In genomic region chr4:61855344-61855743, GRCm38 (mm10) we compare ENCODE assay signal across 18 mouse cellular contexts. TPM values are rescaled to one million over a fixed set of nuclear protein-coding genes. Genes with fewer than 3 reads are reported as not detected.
DNase-seq lines count a peak whose midpoint lies in the region; ATAC-seq and TF ChIP-seq lines count a peak whose summit lies in the region.
"Had no signal": no experiment of that assay in that cellular context is flagged by ENCODE, and none has a peak within 500 bp of the region (broad histone marks: within the 10 kb centered on the region; RNA-seq: fewer than 3 reads in every experiment).

No protein-coding gene starts in this region.

- H3K9me3 ChIP-seq in heart, embryonic 11.5 days (replicated peaks; ENCODE audit: control insufficient read depth, low read length) = 0 out of 2 replicates have a peak, but pooled peaks cover 7% of the 10 kb centered on the region
- H3K9me3 ChIP-seq in kidney, embryonic 16.5 days (ENCODE audit: low read length) = peaks cover 4% of the 10 kb centered on the region; the same call in 1 of the 2 replicates
- 0 out of 2 replicates have a peak, but pooled peaks cover 5% of the 10 kb centered on the region for H3K9me3 ChIP-seq in intestine, embryonic 15.5 days
- H3K9me3 ChIP-seq in forebrain, embryonic 12.5 days = no peaks in the 10 kb centered on the region

- no peak for TF ChIP-seq CTCF in small intestine, adult 2 months (IDR thresholded peaks at IDR 0.05; ENCODE audit: extremely low read depth, insufficient read length, insufficient replicate concordance, low read depth, low read length)
- TF ChIP-seq CTCF in left cerebral cortex, adult 2 months (IDR thresholded peaks at IDR 0.05) = no peak

- peak; percentile 42 for ATAC-seq in heart, embryonic 11.5 days (replicated peaks; ENCODE audit: insufficient number of reproducible peaks, low FRiP score, low TSS enrichment)
- ATAC-seq in kidney, embryonic 16.5 days (ENCODE audit: low FRiP score, low TSS enrichment) = 0 out of 2 replicates have a peak, but pooled peaks have one; percentile 65
- ATAC-seq in intestine, embryonic 15.5 days = peak; percentile 74
- no peak for ATAC-seq in forebrain, embryonic 12.5 days (ENCODE audit: low FRiP score)

- H3K4me3 ChIP-seq in heart, embryonic 11.5 days (ENCODE audit: low read depth, low read length) = no peak overlapping the region
- H3K4me3 ChIP-seq in kidney, embryonic 16.5 days (ENCODE audit: low read length) = no peak overlapping the region
- no peak overlapping the region for H3K4me3 ChIP-seq in intestine, embryonic 15.5 days (replicated peaks)
- 0 out of 2 replicates have a peak overlapping the region, but pooled peaks have one; percentile 0 for H3K4me3 ChIP-seq in small intestine, adult 2 months (ENCODE audit: low read depth, low read length)
- no peak overlapping the region for H3K4me3 ChIP-seq in left cerebral cortex, adult 2 months
- H3K4me3 ChIP-seq in forebrain, embryonic 12.5 days (replicated peaks) = no peak overlapping the region
- H3K4me3 ChIP-seq: erythroblast, embryonic 14.5 days; layer of hippocampus, adult 2 months had no signal

- peak overlapping the region; percentile 63 for H3K27ac ChIP-seq in heart, embryonic 11.5 days (ENCODE audit: low read depth, low read length)
- no peak overlapping the region for H3K27ac ChIP-seq in kidney, embryonic 16.5 days (ENCODE audit: low read length)
- H3K27ac ChIP-seq in intestine, embryonic 15.5 days = peak overlapping the region; percentile 15
- peak overlapping the region; percentile 47 for H3K27ac ChIP-seq in small intestine, adult 2 months (ENCODE audit: insufficient read depth, low read depth, low read length)
- no peak overlapping the region for H3K27ac ChIP-seq in left cerebral cortex, adult 2 months
- no peak overlapping the region for H3K27ac ChIP-seq in forebrain, embryonic 12.5 days
- H3K27ac ChIP-seq: layer of hippocampus, adult 2 months had no signal

- peaks cover 8% of the 10 kb centered on the region; the same call in 1 of the 2 replicates for H3K4me1 ChIP-seq in heart, embryonic 11.5 days (ENCODE audit: control insufficient read depth, insufficient read depth, low read length)
- H3K4me1 ChIP-seq in kidney, embryonic 16.5 days (ENCODE audit: insufficient read depth, low read length) = no peaks in the 10 kb centered on the region
- no peaks in the 10 kb centered on the region for H3K4me1 ChIP-seq in intestine, embryonic 15.5 days (replicated peaks)
- H3K4me1 ChIP-seq in small intestine, adult 2 months (ENCODE audit: control insufficient read depth, insufficient read depth, insufficient read length, low read length) = peaks cover 15% of the 10 kb centered on the region; the same call in 1 of the 2 replicates
- H3K4me1 ChIP-seq in forebrain, embryonic 12.5 days = no peaks in the 10 kb centered on the region

- no peaks in the 10 kb centered on the region for H3K36me3 ChIP-seq in heart, embryonic 11.5 days (ENCODE audit: control insufficient read depth, insufficient read depth, low read length)
- no peaks in the 10 kb centered on the region for H3K36me3 ChIP-seq in kidney, embryonic 16.5 days (ENCODE audit: insufficient read depth, low read length)
- no peaks in the 10 kb centered on the region for H3K36me3 ChIP-seq in intestine, embryonic 15.5 days
- no peaks in the 10 kb centered on the region for H3K36me3 ChIP-seq in small intestine, adult 2 months (ENCODE audit: control insufficient read depth, insufficient read depth, low read length)
- no peaks in the 10 kb centered on the region for H3K36me3 ChIP-seq in forebrain, embryonic 12.5 days (replicated peaks)

- TF ChIP-seq POLR2A in small intestine, adult 2 months (IDR thresholded peaks at IDR 0.05; ENCODE audit: low read depth, low read length) = no peak

- intact Hi-C loops in left cerebral cortex, adult 2 months (cut with DNase I) = no loop called here

- WGBS in heart, embryonic 11.5 days (ENCODE audit: insufficient replicate concordance) = 82% methylated on average over 6 of the region's 6 CpGs
- WGBS in kidney, embryonic 16.5 days = 82% methylated on average over 6 of the region's 6 CpGs
- 81% methylated on average over 6 of the region's 6 CpGs for WGBS in intestine, embryonic 15.5 days
- WGBS in small intestine, adult 2 months = 39% methylated on average over 6 of the region's 6 CpGs
- 88% methylated on average over 6 of the region's 6 CpGs for WGBS in forebrain, embryonic 12.5 days

- H3K9ac ChIP-seq in heart, embryonic 11.5 days (ENCODE audit: low read depth, low read length) = no peak overlapping the region
- H3K9ac ChIP-seq in kidney, embryonic 16.5 days (replicated peaks; ENCODE audit: low read length) = no peak overlapping the region
- H3K9ac ChIP-seq in intestine, embryonic 15.5 days = no peak overlapping the region
- no peak overlapping the region for H3K9ac ChIP-seq in forebrain, embryonic 12.5 days

- H3K27me3 ChIP-seq in heart, embryonic 11.5 days (ENCODE audit: control insufficient read depth, insufficient read depth, low read length) = no peaks in the 10 kb centered on the region
- no peaks in the 10 kb centered on the region for H3K27me3 ChIP-seq in kidney, embryonic 16.5 days (ENCODE audit: insufficient read depth, low read length)
- no peaks in the 10 kb centered on the region for H3K27me3 ChIP-seq in intestine, embryonic 15.5 days (replicated peaks)
- H3K27me3 ChIP-seq in small intestine, adult 2 months (ENCODE audit: control insufficient read depth, insufficient read depth, low read length) = no peaks in the 10 kb centered on the region; the same call in 1 of the 2 replicates
- no peaks in the 10 kb centered on the region for H3K27me3 ChIP-seq in forebrain, embryonic 12.5 days

- H3K4me2 ChIP-seq in heart, embryonic 11.5 days = no peak overlapping the region
- no peak overlapping the region for H3K4me2 ChIP-seq in kidney, embryonic 16.5 days (replicated peaks; ENCODE audit: low read depth, low read length)
- no peak overlapping the region for H3K4me2 ChIP-seq in intestine, embryonic 15.5 days (replicated peaks)
- H3K4me2 ChIP-seq in forebrain, embryonic 12.5 days = no peak overlapping the region
- H3K4me2 ChIP-seq: liver, embryonic 11.5 days had no signal

- DNase-seq in heart, postnatal 4 days = no peak
- no peak for DNase-seq in kidney, postnatal 36 days
- no peak for DNase-seq in left cerebral cortex, adult 2 months (ENCODE audit: extremely low spot score in 1 of 2, low spot score in 2 of 2)
- DNase-seq: adrenal gland, adult 2 months; cerebellum, adult 9-10 months; gastrocnemius, postnatal 36 days; right cerebral cortex, postnatal 25 days; thymus, postnatal 14 days had no signal

RNA-seq across cellular contexts. Expression of gene Mup5, which starts 20.3 kb away (rescaled TPM):
- polyA plus RNA-seq in heart, embryonic 11.5 days (2014; fragmentation: Nextera tagmentation; extraction: Ambion mirVana) = not detected in 2 replicates
- total RNA-seq in heart, postnatal 4 days (2021) = not detected
- polyA plus RNA-seq in kidney, embryonic 16.5 days (2015; fragmentation: Nextera tagmentation; extraction: Ambion mirVana) = not detected in 2 replicates
- not detected in 2 replicates for polyA plus RNA-seq in intestine, embryonic 15.5 days (2015; fragmentation: Nextera tagmentation; extraction: Ambion mirVana)
- not detected in 2 replicates for polyA plus RNA-seq in small intestine, adult 2 months (2012; rRNA removed)
- under 1 TPM; 0.63 to 0.77 TPM for total RNA-seq in left cerebral cortex, adult 2 months (2021)
- not detected in 2 replicates for polyA plus RNA-seq in forebrain, embryonic 12.5 days (2016; fragmentation: Nextera tagmentation; extraction: Ambion mirVana)
- total RNA-seq: adrenal gland, adult 2 months; gastrocnemius, postnatal 36 days; layer of hippocampus, adult 2 months; megakaryocyte, adult 5-6 weeks had no signal
- polyA plus RNA-seq: adrenal gland, adult 2 months; erythroblast, embryonic 14.5 days; liver, embryonic 11.5 days; lung, embryonic 16.5 days had no signal

Comparison
In these comparisons a context has a peak if more than half of its experiments do, and no peak if none do; other contexts are left out.
1. H3K27ac ChIP-seq: peak in heart, embryonic 11.5 days (single experiment), intestine, embryonic 15.5 days (single experiment) and small intestine, adult 2 months (single experiment); none in kidney, embryonic 16.5 days (single experiment), left cerebral cortex, adult 2 months (single experiment) and forebrain, embryonic 12.5 days (single experiment).